Mouse (Mus musculus) hindbrain, embryonic 15.5 days (tissue): Measurements from ENCODE around the gene Asap2. TPM values are rescaled to one million over a fixed set of nuclear protein-coding genes. Genes with fewer than 3 reads are reported as not detected.

Experiments used
- ATAC-seq: fragments of 200-750 bp; cut with Nextera tagmentation; 2 replicates; pipeline ENCODE4 v1.8.0; 2017; ENCODE audit warnings: low read depth, moderate number of reproducible peaks, moderate TSS enrichment; ENCODE audit not compliant: low FRiP score
- H3K27ac ChIP-seq: fragments of 300-500 bp; sonication (generic); replicated peaks from 2 replicates; pipeline ENCODE4 v1.5.1; 2015; ENCODE audit warnings: mild to moderate bottlenecking, inconsistent platforms
- H3K27me3 ChIP-seq: fragments of 300-500 bp; sonication (generic); 2 replicates; pipeline ENCODE4 v1.6.1; 2015; ENCODE audit warnings: control low read depth, inconsistent platforms
- H3K36me3 ChIP-seq: fragments of 300-500 bp; sonication (generic); 2 replicates; pipeline ENCODE4 v1.6.1; 2015; ENCODE audit warnings: control low read depth, inconsistent platforms
- H3K4me1 ChIP-seq: fragments of 300-500 bp; sonication (generic); replicated peaks from 2 replicates; pipeline ENCODE4 v1.6.1; 2015; ENCODE audit warnings: control low read depth, inconsistent platforms
- H3K4me2 ChIP-seq: fragments of 300-500 bp; sonication (generic); 2 replicates; pipeline ENCODE4 v1.6.1; 2015; ENCODE audit warnings: moderate library complexity, mild to moderate bottlenecking, inconsistent platforms
- H3K4me3 ChIP-seq: fragments of 300-500 bp; sonication (generic); 2 replicates; pipeline ENCODE4 v1.5.1; 2015; ENCODE audit warnings: mild to moderate bottlenecking, inconsistent platforms
- H3K9ac ChIP-seq: fragments of 300-500 bp; sonication (generic); 2 replicates; pipeline ENCODE4 v1.6.1; 2015; ENCODE audit warnings: inconsistent platforms
- H3K9me3 ChIP-seq: fragments of 300-500 bp; sonication (generic); 2 replicates; pipeline ENCODE4 v1.6.1; 2016; ENCODE audit warnings: control low read depth, inconsistent platforms
- WGBS: fragments of 180-500 bp; shearing (Covaris S2); methylation state at CpG from one replicate; pipeline ENCODE4 v1.1.7; 2015; 5-methylcytosine and 5-hydroxymethylcytosine counted together
- polyA plus RNA-seq: library from polyadenylated mRNA; unstranded; fragments of >200 nt; fragmentation: Nextera tagmentation; extraction: Ambion mirVana; gene quantifications from 2 replicates; pipeline ENCODE4 v1.2.1, GENCODE M21; 2015

The Asap2 gene
- polyA plus RNA-seq, 1 experiment from 2014 or later = 12.3 TPM

DNA sequence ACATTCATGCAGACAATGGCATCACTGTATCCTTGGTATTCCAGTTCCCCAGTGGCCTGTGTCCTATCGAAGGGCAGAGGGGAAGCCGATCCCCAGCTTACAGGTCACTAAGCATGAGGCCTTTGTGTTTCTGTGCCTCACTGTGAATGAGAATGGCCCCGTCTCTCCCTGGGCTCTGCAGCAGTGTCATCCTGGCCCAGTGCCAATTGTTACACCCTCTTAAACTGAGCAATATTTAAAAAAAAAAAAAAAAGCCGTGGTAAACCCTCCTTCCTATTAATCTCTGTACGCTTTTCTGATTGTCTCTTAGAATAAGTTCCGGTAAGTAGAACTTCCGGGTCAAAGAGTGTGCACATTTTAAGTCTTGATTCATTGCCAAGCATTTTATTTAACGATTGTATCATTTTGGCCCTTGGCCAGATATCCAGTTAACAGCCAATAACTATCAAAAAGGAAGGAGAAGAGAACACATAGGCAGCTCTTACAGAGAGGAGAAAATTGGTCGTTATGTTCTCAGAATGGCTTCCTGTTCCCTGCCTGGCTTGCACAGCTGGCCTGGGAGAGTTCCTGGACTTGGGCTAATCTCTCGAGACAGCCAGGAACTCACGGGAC lies 214.5 kb downstream of the Asap2 start:
- peak; percentile 71; the same call in 1 of the 2 replicates for ATAC-seq
- Histone ChIP-seq H3K9ac (no peak overlapping the region), H3K4me1 (peaks cover 11% of the 10 kb centered on the region), H3K9me3 (no peaks in the 10 kb centered on the region), H3K27me3 (no peaks in the 10 kb centered on the region), H3K4me3 (no peak overlapping the region), H3K36me3 (peaks cover 22% of the 10 kb centered on the region; the same call in 1 of the 2 replicates), H3K27ac (peak overlapping the region; percentile 30; the same call in 1 of the 2 replicates), H3K4me2 (no peak overlapping the region)
- 23% methylated on average over 11 of the region's 11 CpGs for WGBS

DNA sequence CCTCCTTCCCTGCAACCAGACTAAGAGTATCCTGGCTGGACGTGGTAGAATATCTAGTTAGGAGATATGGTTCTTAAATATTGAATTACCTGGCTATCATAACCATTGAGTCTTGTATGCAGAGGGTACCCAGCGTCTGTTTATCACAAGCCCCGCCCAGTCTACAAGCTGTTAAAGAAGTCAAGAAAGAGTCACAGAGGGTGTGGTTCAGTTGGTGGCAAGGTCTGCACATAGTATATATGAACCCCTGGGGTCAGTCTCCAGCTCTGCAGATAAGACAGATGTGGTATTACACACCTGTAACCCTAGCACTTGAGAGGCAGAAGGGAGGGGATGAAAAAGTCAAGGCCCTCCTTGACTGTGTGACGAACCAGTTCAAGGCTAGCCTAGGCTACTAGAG lies 215.5 kb downstream of the Asap2 start:
- H3K4me1 ChIP-seq = peaks cover 11% of the 10 kb centered on the region
- ATAC-seq = no peak
- no peak overlapping the region for H3K4me2 ChIP-seq
- 92% methylated on average over 4 of the region's 4 CpGs for WGBS
- H3K27me3 ChIP-seq = no peaks in the 10 kb centered on the region
- no peak overlapping the region for H3K4me3 ChIP-seq
- H3K9ac ChIP-seq = no peak overlapping the region
- H3K27ac ChIP-seq = no peak overlapping the region
- H3K36me3 ChIP-seq = peaks cover 22% of the 10 kb centered on the region; the same call in 1 of the 2 replicates
- no peaks in the 10 kb centered on the region for H3K9me3 ChIP-seq

DNA sequence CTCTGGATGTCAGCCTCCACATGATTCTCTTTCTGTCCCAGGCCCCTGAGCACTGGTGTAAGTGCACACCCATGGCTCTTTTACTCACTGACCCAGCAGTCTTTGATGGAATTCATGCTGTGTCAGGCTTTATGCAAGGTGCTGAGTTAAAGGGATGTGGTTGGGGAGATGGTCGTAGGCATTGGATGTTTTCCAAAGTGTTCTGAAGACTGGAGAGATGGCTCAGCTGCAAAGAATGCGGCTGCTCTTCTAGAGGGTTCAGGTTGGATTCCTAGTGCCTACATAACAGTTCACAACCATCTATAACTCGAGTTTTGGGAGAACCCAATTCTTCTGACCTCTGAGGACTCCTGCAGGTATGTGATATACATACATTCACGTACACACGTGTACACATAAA lies 217.2 kb downstream of the Asap2 start:
- H3K9ac ChIP-seq = no peak overlapping the region
- WGBS = 89% methylated on average over 5 of the region's 5 CpGs
- no peaks in the 10 kb centered on the region for H3K27me3 ChIP-seq
- H3K36me3 ChIP-seq = peaks cover 22% of the 10 kb centered on the region; the same call in 1 of the 2 replicates
- peaks cover 11% of the 10 kb centered on the region for H3K4me1 ChIP-seq
- H3K4me3 ChIP-seq = no peak overlapping the region
- ATAC-seq = no peak
- H3K27ac ChIP-seq = no peak overlapping the region
- no peaks in the 10 kb centered on the region for H3K9me3 ChIP-seq
- no peak overlapping the region for H3K4me2 ChIP-seq

DNA sequence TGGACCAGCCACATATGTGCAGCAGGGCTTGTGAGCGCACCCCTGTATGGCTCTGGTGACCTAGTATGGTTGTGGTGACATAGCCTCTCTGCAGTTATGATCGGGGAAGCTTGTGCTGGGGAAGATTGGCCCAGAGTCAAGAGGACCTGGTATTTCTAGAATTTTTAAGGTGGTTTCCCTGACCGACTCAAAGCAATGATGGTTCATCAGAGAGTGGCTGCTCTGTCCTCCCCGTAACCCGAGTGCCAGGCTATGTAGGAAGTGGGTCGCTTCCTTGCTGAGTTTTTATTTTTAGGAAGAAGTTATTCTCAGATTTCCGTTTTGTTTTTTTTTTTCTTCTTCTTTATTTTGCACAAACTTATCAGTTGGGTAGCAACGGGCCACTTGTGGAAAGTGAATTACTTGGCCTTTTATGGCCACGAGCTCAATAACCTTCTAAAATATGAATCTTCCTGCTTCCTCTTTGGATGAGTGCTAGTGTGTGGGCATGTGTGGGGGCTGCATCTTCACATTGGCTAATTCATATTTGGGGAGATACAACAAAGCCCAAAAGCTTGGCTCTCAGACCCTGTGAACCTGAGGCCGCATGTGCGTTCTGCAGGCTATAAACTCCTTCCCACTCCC lies 218.0 kb downstream of the Asap2 start:
- no peak overlapping the region for H3K9ac ChIP-seq
- no peak overlapping the region for H3K4me2 ChIP-seq
- no peaks in the 10 kb centered on the region for H3K9me3 ChIP-seq
- no peaks in the 10 kb centered on the region for H3K27me3 ChIP-seq
- peaks cover 11% of the 10 kb centered on the region for H3K4me1 ChIP-seq
- H3K4me3 ChIP-seq = no peak overlapping the region
- peaks cover 25% of the 10 kb centered on the region for H3K36me3 ChIP-seq
- no peak for ATAC-seq
- no peak overlapping the region for H3K27ac ChIP-seq
- WGBS = 89% methylated on average over 11 of the region's 11 CpGs

DNA sequence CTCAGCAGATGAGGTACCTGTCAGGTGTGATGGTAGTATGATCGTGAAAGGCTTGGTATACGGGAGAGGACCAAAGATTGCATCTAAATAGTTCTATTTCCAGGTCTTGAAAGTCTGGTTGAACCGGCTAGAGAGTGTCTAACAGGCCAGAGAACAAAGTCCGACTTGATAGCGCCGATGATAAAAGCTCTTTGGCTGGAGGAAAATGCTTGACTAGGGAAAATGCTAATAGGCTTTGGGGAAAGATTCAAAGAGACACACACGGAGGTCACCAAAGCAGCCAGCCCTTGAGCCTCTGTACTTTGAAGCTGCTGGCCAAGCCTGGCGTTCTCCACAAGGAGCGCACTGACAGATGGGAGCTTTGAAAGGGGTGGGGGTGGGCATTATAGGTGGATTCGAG lies 219.0 kb downstream of the Asap2 start:
- no peak for ATAC-seq
- Histone ChIP-seq H3K9me3 (no peaks in the 10 kb centered on the region), H3K27me3 (no peaks in the 10 kb centered on the region), H3K4me2 (no peak overlapping the region), H3K27ac (no peak overlapping the region), H3K4me1 (peaks cover 10% of the 10 kb centered on the region), H3K9ac (no peak overlapping the region), H3K36me3 (peaks cover 32% of the 10 kb centered on the region), H3K4me3 (no peak overlapping the region)
- 73% methylated on average over 10 of the region's 10 CpGs for WGBS

DNA sequence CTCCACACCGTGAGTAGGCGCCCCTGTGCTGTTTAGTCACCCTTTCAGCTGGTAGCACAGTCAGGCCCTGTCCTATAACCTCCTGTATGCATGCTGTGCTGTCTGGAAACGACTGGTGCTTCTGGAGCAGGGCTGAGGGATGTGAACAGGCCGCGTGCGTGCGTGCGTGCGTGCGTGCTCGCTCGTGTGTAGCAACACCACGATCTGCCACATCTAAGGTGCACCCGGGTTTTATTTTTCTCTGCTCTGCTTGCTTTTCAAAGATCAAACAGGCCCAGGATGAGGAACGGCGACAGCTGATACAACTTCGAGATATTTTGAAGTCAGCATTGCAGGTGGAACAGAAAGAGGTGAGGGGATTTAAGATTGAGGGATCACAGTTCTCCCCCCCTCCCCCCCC lies 222.6 kb downstream of the Asap2 start:
- Histone ChIP-seq H3K4me2 (no peak overlapping the region), H3K36me3 (peaks cover 25% of the 10 kb centered on the region), H3K27me3 (no peaks in the 10 kb centered on the region), H3K9ac (no peak overlapping the region), H3K4me3 (no peak overlapping the region), H3K9me3 (no peaks in the 10 kb centered on the region), H3K4me1 (no peaks in the 10 kb centered on the region), H3K27ac (no peak overlapping the region)
- WGBS = 93% methylated on average over 17 of the region's 17 CpGs
- no peak for ATAC-seq

DNA sequence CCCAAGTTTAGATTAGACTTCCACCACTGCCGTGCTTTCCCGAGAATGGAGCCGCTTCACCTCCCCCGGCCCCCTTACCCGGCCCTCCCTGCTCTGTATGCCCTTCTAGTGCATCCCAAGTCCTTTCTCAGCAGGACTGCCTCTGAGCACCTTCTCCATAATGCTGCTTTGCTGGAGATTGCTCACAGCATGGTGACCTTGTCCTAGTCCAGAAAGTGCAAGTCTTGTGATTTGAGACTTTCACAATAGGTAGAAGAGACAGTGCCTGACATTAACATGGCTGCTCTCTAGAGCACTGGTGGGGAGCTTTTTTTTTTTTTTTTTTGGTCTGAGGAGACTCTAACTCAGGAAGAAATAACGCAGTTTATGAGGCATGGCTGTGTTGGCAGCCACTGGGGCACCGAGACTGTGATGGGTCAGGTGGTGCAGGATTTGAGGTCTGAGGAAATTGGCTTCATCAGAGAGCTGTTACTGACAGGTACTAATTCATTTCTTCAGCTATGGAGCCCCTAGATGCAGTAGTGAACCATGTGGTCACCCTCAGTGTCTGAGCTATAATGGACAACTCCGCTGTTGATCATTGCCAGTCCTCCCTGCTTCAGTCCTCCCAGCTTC lies 224.4 kb downstream of the Asap2 start:
- Histone ChIP-seq H3K4me2 (no peak overlapping the region), H3K9me3 (no peaks in the 10 kb centered on the region), H3K27ac (no peak overlapping the region), H3K4me1 (no peaks in the 10 kb centered on the region), H3K9ac (no peak overlapping the region), H3K36me3 (peaks cover 28% of the 10 kb centered on the region), H3K4me3 (no peak overlapping the region), H3K27me3 (no peaks in the 10 kb centered on the region)
- ATAC-seq = no peak
- 89% methylated on average over 8 of the region's 8 CpGs for WGBS

DNA sequence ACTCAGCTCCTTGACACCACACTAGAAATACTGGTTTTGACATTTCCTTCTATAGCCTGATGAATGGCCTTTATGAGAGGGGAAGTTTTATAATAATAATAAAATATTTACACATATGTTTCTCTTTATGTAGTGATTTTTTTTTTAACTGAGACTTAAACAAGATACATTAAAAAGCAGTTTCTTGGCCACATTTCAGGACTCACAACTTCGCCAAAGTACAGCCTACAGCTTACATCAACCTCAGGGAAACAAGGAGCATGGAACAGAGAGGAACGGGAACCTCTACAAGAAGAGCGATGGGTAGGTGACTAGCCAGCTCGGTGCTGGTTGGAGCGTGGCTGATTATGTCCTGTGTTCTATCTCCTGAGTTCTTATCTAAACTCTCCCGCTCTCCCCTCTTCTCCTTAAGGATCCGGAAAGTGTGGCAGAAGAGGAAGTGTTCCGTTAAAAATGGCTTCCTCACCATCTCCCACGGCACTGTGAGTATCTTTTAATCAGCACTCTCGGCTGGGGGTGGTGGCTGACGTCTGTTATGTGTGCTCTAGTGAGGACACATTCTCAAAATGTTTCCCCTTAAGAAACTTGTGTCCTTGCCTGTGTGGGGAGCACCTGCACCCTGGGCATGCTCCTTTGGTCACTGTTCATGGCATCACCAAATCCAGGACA lies 227.7 kb downstream of the Asap2 start:
- Histone ChIP-seq H3K4me2 (no peak overlapping the region), H3K9me3 (no peaks in the 10 kb centered on the region), H3K27me3 (no peaks in the 10 kb centered on the region), H3K9ac (no peak overlapping the region), H3K36me3 (peaks cover 34% of the 10 kb centered on the region), H3K4me3 (no peak overlapping the region), H3K4me1 (no peaks in the 10 kb centered on the region), H3K27ac (no peak overlapping the region)
- 87% methylated on average over 11 of the region's 11 CpGs for WGBS
- no peak for ATAC-seq

DNA sequence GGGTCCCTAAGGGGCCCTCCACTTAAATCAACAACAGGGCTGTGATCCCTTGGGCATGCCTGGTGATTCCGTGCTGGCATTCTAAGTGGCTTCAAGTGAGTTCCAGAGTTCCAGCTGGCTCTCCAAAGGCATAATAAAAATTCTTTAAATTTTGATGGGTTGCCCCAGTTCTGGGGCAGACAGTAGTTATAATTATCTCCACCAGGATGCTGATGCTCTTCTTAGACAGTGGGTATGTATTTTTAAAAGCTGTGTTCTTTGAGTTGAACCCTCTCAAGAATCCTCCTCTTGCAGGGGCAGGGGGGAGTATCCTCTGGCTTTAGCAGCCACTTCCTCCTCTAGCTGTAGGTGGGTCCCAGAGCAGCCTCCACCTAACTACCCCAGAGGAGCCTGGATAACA lies 230.3 kb downstream of the Asap2 start:
- no peak for ATAC-seq
- Histone ChIP-seq H3K27ac (no peak overlapping the region), H3K4me1 (no peaks in the 10 kb centered on the region), H3K27me3 (no peaks in the 10 kb centered on the region), H3K4me3 (no peak overlapping the region), H3K36me3 (peaks cover 29% of the 10 kb centered on the region), H3K9ac (no peak overlapping the region), H3K9me3 (no peaks in the 10 kb centered on the region), H3K4me2 (no peak overlapping the region)
- WGBS = 77% methylated on average over 1 of the region's 1 CpGs

DNA sequence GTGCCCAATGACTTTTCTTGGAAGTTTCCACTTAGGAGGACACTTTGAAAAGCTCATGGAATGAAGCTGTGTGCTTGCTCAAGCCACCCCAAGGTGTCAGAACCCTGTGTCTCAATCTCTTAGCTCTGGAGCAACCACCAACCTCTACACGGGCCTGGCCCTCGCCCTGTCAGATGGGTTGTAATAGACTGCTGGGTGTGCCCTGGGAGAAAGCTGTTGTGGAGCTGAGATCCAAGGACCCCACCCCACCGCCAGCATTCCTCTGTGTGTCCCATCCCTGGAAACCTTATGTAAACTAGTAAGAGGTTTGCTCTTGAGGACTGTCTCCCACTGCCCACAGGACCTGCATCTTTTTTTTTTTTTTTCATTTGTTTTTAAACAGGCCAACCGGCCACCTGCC lies 233.7 kb downstream of the Asap2 start:
- Histone ChIP-seq H3K9ac (no peak overlapping the region), H3K27me3 (no peaks in the 10 kb centered on the region), H3K36me3 (peaks cover 12% of the 10 kb centered on the region; the same call in 1 of the 2 replicates), H3K4me3 (no peak overlapping the region), H3K4me1 (peaks cover 14% of the 10 kb centered on the region), H3K4me2 (no peak overlapping the region), H3K27ac (no peak overlapping the region), H3K9me3 (no peaks in the 10 kb centered on the region)
- ATAC-seq = no peak
- WGBS = 94% methylated on average over 4 of the region's 4 CpGs

DNA sequence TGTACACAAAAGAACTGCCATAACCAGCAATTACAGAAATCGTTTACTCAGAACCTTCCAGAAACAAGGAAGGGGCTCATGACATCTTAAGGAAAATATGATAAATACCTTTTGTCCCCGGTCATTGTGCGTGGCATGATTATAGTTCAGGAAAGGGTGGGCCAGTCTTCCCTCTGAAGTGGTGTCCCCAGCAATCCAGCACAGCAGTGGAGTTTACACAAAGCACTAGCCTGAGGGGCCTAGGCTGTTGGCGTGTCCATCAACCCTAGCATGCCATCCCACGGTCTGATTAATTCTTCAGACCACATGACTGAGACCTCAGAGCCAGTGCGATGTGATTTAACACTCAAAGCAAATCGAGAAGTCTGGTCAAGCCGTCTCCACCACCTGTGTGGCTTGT lies 235.1 kb downstream of the Asap2 start:
- Histone ChIP-seq H3K4me3 (no peak overlapping the region), H3K9ac (no peak overlapping the region), H3K4me1 (peaks cover 22% of the 10 kb centered on the region), H3K27me3 (no peaks in the 10 kb centered on the region), H3K9me3 (no peaks in the 10 kb centered on the region), H3K4me2 (no peak overlapping the region), H3K27ac (no peak overlapping the region), H3K36me3 (peaks cover 18% of the 10 kb centered on the region)
- 68% methylated on average over 8 of the region's 8 CpGs for WGBS
- ATAC-seq = no peak

DNA sequence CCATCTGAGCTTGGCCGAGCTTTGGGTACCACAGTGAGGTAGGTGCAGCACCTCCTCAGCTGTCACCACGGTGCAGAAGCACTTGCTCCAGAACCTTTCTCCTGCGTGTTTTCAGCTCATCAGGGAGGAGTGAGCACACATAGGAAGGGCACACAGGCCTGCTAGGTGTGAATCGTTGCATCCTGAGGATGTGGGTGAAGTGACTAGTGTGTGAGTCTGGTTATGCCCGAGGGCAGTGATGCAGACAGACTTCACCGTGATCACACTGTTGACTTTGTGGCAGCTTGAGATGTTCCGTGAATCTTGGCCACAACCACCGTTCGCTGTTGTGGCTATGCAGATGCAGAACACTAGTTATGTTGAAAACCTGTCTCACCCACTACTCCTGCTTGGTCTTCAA lies 236.1 kb downstream of the Asap2 start:
- H3K9ac ChIP-seq = no peak overlapping the region
- H3K4me1 ChIP-seq = peaks cover 22% of the 10 kb centered on the region
- H3K4me2 ChIP-seq = no peak overlapping the region
- H3K27me3 ChIP-seq = no peaks in the 10 kb centered on the region
- H3K36me3 ChIP-seq = peaks cover 26% of the 10 kb centered on the region
- 89% methylated on average over 9 of the region's 9 CpGs for WGBS
- H3K27ac ChIP-seq = no peak overlapping the region
- no peak for ATAC-seq
- no peak overlapping the region for H3K4me3 ChIP-seq
- no peaks in the 10 kb centered on the region for H3K9me3 ChIP-seq
